Mouse (Mus musculus) gastrocnemius, postnatal 10 days (tissue): ENCODE results near the gene Tlr9. TPM values are rescaled to one million over a fixed set of nuclear protein-coding genes. Genes with fewer than 3 reads are reported as not detected.

ENCODE experiments used
- DNase-seq: peaks from one replicate; pipeline ENCODE4 v3.0.0; 2021; ENCODE audit warnings: mixed read lengths
- total RNA-seq, 2 experiments: library from RNA; stranded (reverse); gene quantifications; 2 replicates each; pipeline ENCODE4 v1.2.3; 2021

Tlr9 gene
- total RNA-seq, 2 experiments from 2014 or later: 0.52 to 0.90 TPM

DNA sequence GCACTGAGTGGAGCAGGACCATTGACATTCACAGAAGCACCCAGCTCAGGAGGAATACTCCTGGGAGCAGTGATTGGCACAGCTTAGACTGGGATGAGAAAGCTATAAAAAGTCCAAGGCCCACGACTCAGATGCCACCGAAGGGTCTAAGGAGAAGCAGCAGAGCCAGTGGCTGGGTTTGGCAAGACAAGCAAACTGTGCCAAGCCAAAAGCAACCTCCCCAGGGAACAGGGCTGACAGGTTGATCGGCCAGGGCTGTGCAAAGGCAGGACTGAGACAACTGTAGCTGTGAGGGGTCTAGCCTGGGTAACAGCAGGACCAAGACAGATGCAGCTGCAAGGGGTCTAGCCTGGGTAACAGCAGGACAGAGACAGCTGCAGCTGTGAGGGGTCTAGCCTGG lies 10.6 kb downstream of the Tlr9 start:
- DNase-seq: no peak

DNA sequence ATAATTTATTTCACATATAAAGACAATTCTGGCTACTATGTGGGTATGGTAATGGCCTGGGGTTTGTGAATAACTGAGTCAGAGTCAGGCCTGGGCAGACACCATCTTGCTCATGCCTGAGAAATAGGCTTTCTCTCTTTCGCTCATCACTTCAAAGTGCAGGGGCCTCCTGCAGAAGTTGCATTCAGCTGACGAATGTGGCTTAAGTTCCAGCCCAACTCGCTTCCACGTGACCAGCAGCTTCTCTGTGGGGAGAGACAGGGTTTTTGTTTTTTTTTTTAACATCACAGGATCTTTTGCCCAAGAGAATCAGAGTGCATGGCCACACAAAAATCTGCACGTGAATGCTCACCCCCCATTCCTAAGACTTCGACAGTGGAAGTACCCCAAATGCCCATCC lies 11.6 kb downstream of the Tlr9 start:
- no peak for DNase-seq

DNA sequence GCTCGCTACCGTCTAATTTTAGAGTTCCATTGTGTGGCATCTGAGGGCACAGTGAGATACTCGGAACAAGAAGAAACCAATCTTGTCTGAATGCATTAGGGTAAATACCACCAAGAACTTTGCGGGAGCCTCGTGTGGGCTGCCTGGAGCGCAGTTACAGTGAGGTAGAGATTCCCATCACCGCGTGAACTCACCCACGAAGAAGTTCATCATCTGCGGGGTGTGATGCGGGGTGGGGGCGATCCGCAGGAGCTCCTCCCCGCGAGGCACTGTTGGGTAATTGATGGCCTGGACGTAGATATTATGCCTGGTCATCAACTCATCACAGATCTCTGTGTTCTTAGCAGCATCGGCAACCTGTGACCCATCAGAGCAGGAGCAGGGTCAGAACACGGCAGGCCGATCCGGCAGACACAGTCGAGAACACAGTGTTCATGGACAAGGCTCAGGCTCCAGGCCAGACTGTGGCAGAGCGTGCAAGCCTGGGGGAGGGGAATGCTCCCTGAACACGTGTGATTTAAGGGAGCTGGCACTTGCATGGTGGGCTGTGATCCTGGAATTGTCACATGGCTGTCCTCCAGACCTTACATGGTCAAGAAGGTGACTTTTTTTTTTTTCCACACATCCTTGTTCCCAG lies 12.9 kb downstream of the Tlr9 start:
- DNase-seq: no peak

DNA sequence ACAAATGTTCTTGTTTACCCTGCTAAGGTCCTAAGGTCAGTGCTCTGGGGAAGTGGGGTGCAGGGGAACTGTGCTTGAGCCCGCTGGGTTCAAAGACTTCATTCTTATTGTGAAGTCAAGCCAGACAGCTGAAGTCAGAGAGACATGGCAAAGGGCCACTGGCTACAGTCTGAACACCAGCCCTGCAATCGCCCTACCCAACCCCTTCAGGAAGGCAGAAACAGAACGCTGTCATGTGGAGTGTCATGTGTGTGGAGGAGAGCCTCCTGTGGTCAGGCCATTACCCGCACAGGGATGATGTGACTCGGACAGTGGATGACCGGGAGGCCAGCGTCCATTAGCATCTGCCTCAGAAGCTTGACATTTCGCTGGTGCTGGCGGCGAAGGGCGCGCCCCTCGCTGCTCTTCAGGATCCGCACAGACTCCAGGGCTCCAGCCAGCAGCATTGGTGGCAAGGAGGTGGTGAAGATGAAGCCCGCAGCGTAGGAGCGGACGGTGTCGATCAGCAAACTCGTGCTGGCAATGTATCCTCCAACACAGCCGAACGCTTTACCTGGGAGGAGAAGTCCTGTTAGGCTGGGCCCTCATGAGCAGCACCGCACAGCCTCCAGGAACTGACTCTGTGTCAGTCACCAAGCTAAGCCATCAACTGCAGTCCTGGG lies 13.9 kb downstream of the Tlr9 start:
- DNase-seq: no peak

DNA sequence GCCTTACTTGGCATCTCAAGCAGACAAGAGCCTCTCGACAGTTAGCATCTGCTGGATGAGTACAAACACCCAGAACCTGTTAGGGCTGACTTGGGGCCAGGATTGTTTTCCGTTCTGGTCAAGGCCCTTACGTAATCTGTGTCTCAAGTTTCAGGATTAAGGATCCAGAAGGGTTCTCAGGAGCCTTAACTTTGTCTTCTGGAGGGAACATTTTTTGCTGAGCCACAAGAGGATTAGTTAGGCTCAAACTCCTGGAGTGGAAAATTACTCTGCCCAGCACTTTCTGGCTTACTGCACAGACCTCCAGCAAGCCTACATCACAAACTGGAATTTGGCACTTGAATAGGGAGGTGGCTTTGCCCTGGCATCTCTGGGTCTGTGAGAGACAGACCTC lies 14.4 kb downstream of the Tlr9 start:
- DNase-seq: no peak

DNA sequence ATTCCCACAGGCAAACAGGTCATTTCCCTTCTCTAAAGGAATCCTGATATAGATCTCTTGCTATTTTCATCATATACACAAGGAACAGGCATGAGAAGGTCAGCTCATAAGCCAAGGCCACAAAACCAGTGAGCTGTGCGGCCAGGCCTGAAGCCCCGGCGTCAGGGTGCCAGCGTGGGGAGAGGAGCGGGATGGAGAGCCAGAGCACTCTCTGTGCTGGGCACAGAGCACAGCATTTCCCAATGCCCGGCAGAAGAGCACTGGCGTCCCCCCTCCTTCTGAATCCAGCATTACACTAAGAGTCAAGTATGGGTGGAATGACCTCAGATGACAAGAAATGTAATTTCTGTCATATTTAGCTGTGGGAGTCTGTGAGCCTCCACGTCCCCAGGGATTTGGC lies 15.0 kb downstream of the Tlr9 start:
- DNase-seq: no peak

DNA sequence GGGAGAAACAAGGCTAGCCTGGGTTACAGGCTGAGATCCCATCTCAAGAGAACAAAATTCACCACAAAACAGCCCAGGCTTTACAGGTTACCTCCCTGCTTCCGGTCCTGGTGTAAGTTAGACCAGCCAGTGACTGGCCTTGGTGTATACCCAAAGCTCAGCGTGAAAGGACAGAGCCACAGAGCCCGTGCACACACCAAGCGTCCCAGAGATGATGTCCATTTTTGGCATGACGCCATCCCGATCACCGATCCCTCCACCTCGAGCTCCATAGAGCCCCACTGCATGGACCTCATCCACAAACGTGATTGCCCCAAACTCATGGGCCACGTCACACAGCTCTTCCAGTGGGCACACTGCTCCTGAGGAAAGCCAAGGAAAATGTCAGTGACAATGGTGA lies 15.5 kb downstream of the Tlr9 start:
- no peak for DNase-seq

DNA sequence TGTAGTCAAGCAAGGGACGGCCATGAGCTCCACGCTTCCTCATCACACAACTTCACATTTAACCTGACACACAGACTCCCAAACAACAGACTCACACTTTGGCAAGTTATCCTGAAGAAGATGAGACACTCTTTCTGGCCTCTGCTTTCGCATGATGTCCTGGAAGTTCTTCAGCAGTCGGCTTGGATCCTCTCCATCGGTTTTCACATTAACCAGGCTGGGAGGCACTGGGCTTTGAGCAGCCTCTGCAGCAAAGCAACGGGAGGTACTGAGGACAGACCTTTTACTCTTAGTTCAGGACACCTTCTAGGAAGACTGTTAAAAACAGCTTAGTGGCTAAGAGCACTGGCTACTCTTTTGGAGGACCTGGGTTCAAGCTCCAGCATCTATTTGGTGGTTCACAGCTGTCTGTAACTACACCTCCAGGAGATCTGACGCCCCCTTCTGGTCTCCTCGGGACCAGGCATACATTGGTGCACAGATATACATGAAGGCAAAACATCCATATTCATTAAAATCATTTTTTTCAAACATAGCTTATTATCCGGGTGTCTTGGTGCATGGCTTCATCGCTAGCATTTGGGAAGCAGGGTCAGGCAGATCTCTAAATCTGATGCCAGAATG lies 19.3 kb downstream of the Tlr9 start:
- DNase-seq: no peak

DNA sequence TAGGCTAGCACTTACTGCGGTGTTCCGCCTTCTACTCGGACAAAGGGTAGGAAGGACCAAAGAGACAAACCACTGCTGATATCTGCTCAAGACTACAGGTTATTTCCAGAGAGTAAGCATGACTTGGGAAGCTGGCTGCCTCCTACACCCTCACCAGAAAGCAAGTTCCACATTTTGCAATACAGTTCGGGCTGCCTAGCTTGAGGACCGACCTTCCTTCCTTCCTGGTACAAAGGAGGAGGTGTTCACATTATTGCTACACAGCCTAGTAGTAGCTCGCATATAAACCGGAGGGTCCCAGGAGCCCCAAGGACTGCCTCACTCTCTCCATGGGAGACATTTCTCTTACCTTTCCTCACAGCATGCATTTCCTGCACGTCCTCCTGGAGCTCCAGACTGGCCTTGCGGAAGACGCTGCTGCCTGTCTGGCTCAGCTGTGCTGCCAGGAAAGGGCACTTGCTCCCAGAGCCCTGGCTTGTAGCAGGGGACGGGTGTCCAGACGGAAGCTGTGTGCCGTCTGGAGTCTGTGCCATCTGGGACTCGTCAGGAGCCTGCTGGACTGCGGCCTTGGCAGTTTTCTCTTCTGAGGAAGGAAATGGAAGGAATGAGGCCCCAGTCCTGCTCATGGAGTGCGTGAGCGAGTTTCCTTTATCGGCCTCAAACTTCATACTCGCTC lies 20.6 kb downstream of the Tlr9 start:
- no peak for DNase-seq

DNA sequence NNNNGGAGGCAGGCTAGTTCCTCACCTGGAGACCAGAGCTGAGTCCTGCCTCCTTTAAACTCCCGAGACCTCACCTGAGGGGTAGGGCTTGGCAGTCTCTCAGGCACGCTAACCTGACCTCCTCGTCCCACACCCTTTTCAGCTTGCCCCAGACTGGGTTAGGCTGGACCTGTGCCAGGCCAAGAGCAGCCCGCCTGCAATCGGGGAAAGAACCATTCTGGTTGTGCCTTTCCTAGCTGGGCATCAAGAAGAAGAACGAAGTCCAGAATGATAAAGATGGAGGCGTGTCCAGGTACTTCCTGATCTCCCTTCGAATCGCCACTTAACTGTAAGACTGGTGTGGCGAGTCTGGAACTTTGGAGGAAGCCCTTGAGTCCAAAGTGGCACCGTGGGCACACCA lies 27.2 kb downstream of the Tlr9 start:
- DNase-seq: no peak

DNA sequence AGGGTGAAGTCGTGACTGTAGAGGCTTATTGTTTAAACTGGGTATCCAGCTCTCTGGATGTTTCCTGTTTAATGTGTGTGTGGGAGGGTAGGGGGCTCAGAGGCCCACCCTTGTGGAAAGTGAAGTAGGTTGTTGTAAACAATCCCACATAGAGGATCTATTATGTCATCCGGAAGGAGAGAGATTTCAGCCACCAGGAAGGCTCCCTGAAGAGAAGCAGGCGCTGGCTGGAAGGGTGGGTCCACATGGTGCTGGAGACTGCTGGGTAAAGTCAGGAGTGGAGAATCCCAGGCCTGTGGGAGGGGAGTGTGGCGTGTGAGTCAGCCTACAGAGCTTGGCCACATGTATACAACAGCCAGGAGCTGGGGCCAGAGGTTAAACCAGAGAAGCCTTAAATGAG lies 27.8 kb downstream of the Tlr9 start:
- DNase-seq: no peak

DNA sequence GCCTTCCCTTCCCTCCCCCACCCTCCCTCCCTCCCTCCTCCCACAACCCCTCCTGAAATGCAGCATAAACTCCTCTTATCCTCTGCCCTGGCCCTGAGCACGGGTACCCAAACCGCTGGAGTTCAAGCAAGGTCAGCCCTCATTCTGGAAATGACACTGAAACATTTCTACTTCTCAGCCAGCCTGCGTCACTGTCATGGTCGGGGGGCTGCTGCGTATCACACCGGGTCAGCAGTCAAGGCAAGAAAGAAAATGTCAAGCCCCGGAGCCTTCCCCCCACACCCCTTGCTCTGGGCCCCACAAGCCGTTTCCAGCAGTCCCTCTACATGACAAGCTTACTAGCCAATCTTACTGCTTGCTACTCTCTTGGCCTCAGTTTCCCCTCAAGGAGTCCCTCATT lies 28.7 kb downstream of the Tlr9 start:
- DNase-seq: no peak

DNA sequence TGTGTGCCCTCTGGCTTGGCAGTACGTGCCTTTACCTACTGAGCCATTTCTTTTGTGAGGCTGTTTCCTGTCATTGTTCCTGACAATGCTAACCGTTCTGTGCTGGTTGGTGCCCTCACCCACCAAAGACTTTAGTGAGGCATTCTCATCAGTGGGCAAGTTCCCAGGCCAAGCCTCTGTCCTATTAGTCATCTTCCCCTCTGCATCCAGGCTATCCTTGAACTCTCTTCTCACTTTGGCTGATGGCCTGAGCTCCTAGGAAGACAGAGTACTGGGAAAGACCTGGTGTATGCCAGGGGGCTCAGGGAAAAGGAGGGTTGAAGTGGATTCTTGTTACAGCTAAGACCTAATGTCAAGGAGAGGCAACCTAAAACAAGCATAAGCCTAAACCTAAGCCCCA lies 31.6 kb downstream of the Tlr9 start:
- DNase-seq: no peak

DNA sequence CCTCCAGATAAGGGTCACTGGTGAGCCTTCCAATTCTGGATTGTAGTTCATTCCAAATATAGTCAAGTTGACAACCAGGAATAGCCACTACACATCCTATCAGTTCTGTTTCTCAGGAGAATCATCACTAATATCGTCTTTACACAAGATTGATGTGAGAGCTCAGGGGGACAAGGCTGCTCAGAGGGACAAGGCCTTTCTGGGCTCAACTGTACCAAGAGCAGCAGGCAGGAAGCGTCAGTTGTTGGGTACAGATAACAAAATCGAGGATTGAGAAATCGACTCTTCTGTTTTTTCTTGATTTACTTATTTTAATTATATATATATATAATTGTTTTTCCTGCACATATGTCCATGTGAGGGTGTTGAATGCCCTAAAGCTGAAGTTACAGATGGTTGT lies 36.0 kb downstream of the Tlr9 start:
- DNase-seq: no peak

DNA sequence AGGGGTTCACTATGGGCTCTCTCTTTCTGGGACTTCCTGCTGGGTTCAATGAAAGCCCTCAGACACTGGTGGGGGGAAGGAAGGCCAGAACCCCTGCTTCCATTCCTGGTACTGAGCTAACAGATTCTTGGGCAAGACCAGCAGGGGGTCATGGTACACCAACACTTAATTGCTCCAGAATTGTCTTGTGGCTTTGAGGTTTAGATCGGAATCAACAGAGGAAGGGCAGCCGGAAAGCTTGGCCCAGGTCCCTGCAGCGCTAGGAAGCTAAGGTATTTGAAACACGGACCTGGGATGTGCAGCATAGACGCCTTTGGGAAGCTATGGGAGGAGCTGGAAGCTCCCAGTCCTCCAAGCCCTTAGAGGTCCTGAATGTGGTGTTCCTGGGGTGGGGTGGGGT lies 36.6 kb downstream of the Tlr9 start:
- no peak for DNase-seq

DNA sequence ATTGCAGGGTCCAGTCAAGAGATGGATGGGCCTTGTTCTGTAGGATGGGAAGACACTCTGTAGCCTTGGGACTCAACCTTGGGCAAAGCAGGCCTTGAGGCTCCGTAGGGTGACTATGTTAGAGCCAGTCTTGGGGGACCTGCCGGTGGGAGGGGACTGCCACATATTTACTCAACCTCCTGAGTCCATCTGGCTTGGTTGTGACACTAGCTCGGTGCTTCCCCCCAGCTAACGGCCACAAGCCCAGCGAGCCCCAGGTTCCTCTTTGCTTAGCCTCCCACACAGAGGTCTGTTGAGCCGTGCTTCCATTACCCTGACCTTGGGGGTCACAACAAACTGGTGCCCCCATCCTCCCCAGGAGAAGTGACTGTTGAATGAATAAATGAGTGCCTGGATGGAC lies 38.7 kb downstream of the Tlr9 start:
- no peak for DNase-seq

DNA sequence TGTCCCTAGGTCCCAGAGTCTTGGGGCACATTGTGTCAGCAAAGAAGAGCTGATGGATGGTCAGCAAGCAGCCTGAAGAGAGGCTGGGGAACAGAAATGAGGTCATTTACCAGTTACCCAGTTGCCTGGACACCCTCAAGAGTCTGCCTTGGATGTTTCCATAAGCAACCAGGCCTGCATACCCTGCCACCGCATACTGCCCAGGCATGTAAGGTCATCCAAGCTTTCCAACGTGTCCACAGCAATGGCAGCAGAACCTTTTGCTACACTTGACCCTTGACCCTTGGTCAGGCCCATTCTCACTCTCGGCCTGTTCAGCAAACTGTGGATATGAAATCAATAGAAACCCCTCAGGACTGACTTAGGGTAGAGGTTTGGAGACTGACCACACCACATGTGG lies 39.1 kb downstream of the Tlr9 start:
- no peak for DNase-seq

DNA sequence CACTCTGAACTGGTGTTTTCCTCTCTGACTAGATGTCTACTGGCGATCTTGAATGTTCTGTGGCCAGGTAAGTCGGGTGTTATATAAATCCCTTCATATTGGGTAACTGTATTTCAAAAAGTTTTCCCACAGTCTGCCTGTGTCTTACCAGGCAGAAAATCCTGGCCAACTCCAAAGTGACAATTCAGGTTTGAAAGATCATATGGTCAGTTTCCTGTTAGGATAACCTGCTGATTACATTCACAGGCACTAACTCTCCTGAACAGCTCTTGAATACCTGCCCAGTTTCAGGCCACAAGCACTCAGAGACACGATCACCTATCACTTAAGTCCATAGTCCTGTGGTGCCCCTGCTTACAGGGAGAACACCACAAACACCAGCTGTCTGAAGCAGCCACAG lies 39.7 kb downstream of the Tlr9 start:
- no peak for DNase-seq

DNA sequence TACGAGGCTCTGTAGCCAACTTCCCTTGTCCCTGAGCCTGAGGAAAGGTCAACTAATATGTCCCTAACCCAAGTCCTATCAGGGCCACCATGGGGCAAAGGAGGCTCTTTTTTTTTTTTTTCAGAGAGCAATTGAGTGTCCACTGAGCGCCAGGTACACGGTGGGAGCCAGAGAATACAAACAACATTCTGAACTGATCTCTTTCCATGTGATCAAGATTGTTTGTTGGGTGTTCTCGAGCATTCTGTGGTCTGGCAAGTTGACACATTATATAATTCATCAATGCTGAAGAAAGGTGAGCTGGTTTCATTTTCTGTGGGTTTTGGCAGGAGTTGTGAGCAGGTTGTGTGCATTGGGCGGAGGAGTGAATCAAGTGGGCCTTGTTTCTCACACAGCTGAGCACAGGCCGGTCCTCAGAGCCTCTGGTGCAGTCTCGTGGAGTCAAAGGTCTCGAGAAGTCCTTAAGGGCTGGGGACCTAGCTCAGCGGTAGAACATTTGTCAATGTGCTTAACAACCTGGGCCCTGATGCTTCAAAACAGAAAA lies 41.1 kb downstream of the Tlr9 start:
- no peak for DNase-seq

DNA sequence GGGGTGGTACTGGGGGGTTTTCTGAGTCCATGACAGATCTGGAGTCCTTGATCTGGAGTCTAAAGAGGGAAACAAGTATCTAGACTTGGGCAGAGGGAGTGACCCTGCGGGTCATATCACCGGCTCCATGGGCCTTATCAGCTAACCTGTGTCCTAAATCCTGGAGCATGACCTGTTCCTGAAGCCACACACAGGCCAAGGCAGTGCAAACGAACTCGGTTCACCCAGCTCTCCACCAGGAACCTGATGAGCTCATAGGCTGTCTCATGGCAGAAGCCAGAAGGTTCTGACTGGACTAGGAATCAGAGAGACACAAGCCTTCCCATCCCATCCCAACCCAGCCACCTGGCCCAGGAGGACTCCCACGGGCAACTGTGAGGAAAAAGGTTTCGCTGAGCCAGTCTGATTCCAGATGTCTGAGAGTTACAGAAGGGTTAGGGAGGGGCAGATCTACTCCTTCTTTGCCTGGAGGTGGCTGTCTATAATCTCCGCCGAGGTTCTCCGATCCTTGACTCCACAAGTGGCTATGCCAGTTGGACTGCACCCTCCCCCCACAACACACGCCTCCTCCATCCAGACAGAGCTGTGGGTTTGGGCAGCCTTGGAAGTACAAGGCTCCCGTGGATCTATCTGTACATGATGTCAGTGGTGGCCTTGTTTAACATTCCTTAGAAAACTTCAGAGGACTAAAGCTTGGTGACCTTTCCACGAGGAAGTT lies 43.1 kb downstream of the Tlr9 start:
- DNase-seq: no peak

DNA sequence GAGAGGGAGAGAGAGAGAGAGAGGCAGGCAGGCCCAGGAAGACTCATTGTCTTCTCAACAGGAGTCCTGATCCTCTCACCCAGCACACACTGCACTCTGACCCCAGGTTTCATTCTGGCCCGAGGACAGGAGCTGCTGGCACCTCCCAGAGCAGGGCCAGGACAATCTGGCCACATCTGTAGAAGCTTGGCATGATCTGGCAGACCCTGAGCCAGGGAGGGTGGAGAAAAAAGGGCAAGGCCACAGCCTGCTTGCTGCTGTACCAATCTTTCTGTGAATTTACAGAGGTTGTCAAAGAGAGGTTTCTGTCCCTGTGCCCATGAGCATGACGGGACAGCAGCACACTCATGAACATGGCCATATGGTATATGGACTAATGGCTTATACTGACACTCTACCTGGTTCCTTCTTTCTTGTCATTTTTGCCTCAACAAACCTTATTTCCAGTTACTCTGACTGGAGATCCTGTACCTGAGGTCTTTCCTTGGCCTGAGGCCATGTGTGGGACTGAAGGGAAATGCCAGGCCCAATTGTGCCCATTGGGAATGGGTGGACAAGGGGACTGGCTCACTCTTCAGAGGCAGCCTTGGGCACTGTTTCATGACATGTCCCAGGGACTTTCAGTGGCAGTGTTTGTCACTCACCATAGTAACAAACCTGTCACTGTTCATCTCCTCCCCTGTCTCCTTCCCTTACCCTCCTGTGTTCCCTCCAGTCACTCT lies 44.7 kb downstream of the Tlr9 start:
- no peak for DNase-seq

DNA sequence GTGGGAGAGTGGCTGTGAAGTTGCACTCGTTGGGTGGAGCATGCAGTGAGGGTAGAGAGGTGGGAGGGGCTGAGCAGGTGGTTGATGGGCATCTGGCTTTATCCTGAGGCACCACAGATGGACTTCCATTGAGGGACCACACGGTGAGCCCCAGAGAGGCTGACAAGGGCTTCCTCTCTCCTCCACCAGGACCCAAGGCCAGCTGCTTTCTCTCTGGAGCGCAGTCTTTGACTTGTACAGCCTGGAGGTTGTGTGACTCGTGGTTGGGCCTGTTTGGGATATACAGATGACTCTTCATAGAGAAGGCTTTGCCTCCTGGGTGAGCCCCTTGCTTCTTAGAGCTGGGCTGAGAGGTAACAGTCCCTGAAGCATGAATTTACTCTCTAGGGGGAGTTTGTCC lies 46.0 kb downstream of the Tlr9 start:
- DNase-seq: no peak
